Mouse (Mus musculus): ENCODE measurements around the gene Gpr174. TPM values are rescaled to one million over a fixed set of nuclear protein-coding genes. Genes with fewer than 3 reads are reported as not detected.

Gpr174 gene
- polyA plus RNA-seq (2014; fragmentation: Nextera tagmentation; extraction: Ambion mirVana) = 0.04 TPM in 1 of 2 replicates, not detected in the other

- H3K27me3 ChIP-seq (ENCODE audit: control insufficient read depth, insufficient read depth, low read length) = no peaks in the 10 kb centered on the region
- no peaks in the 10 kb centered on the region for H3K4me1 ChIP-seq (ENCODE audit: control insufficient read depth in 2 of 2, insufficient read depth in 2 of 2, low read length in 2 of 2)
- no peak for ATAC-seq (ENCODE audit: insufficient number of reproducible peaks, insufficient read depth, low FRiP score, low read depth)
- 50% methylated on average over 2 of the region's 2 CpGs for WGBS
- H3K4me3 ChIP-seq (ENCODE audit: control insufficient read depth in 1 of 2, insufficient read depth in 1 of 2, low read depth in 1 of 2, low read length in 2 of 2) = no peak within 1 kb of the TSS
- no peaks in the 10 kb centered on the region for H3K9me3 ChIP-seq (ENCODE audit: control insufficient read depth, low read length)
- H3K27ac ChIP-seq (replicated peaks in 1 of 2; ENCODE audit: control insufficient read depth in 1 of 2, insufficient read depth in 1 of 2, low read depth in 2 of 2, low read length in 2 of 2) = no peak within 1 kb of the TSS
- no peak within 1 kb of the TSS for H3K9ac ChIP-seq (ENCODE audit: low read length)
- H3K4me2 ChIP-seq (ENCODE audit: low read length) = no peak within 1 kb of the TSS
- H3K36me3 ChIP-seq (ENCODE audit: control insufficient read depth, insufficient read depth, low read length) = no peaks in the 10 kb centered on the region
Measured at GRCm38 (mm10) chrX:107255486-107256227, at the start of gene Gpr174. Gene Gpr174 (plus strand): TSS chrX:107255878.

GRCm38 (mm10) chrX:107217577-107218090 lies 38.0 kb upstream of the Gpr174 start:
- Histone ChIP-seq H3K27ac (replicated peaks in 1 of 2; ENCODE audit: control insufficient read depth in 1 of 2, insufficient read depth in 1 of 2, low read depth in 2 of 2, low read length in 2 of 2) (no peak overlapping the region), H3K4me3 (ENCODE audit: control insufficient read depth in 1 of 2, insufficient read depth in 1 of 2, low read depth in 1 of 2, low read length in 2 of 2) (no peak overlapping the region), H3K4me1 (ENCODE audit: control insufficient read depth in 2 of 2, insufficient read depth in 2 of 2, low read length in 2 of 2) (no peaks in the 10 kb centered on the region), H3K9me3 (ENCODE audit: control insufficient read depth, low read length) (no peaks in the 10 kb centered on the region), H3K36me3 (ENCODE audit: control insufficient read depth, insufficient read depth, low read length) (no peaks in the 10 kb centered on the region), H3K4me2 (ENCODE audit: low read length) (no peak overlapping the region), H3K27me3 (ENCODE audit: control insufficient read depth, insufficient read depth, low read length) (no peaks in the 10 kb centered on the region), H3K9ac (ENCODE audit: low read length) (no peak overlapping the region)
- WGBS = 83% methylated on average over 2 of the region's 2 CpGs
- no peak for ATAC-seq (ENCODE audit: insufficient number of reproducible peaks, insufficient read depth, low FRiP score, low read depth)

GRCm38 (mm10) chrX:107224846-107225245 lies 30.8 kb upstream of the Gpr174 start:
- Histone ChIP-seq H3K9me3 (ENCODE audit: control insufficient read depth, low read length) (no peaks in the 10 kb centered on the region), H3K27me3 (ENCODE audit: control insufficient read depth, insufficient read depth, low read length) (no peaks in the 10 kb centered on the region), H3K27ac (replicated peaks in 1 of 2; ENCODE audit: control insufficient read depth in 1 of 2, insufficient read depth in 1 of 2, low read depth in 2 of 2, low read length in 2 of 2) (no peak overlapping the region), H3K9ac (ENCODE audit: low read length) (no peak overlapping the region), H3K4me2 (ENCODE audit: low read length) (no peak overlapping the region), H3K4me1 (ENCODE audit: control insufficient read depth in 2 of 2, insufficient read depth in 2 of 2, low read length in 2 of 2) (no peaks in the 10 kb centered on the region), H3K4me3 (ENCODE audit: control insufficient read depth in 1 of 2, insufficient read depth in 1 of 2, low read depth in 1 of 2, low read length in 2 of 2) (no peak overlapping the region), H3K36me3 (ENCODE audit: control insufficient read depth, insufficient read depth, low read length) (no peaks in the 10 kb centered on the region)
- WGBS = 33% methylated on average over 1 of the region's 1 CpGs
- no peak for ATAC-seq (ENCODE audit: insufficient number of reproducible peaks, insufficient read depth, low FRiP score, low read depth)

GRCm38 (mm10) chrX:107231214-107231613 lies 24.5 kb upstream of the Gpr174 start:
- H3K27ac ChIP-seq (replicated peaks in 1 of 2; ENCODE audit: control insufficient read depth in 1 of 2, insufficient read depth in 1 of 2, low read depth in 2 of 2, low read length in 2 of 2) = no peak overlapping the region
- no peaks in the 10 kb centered on the region for H3K27me3 ChIP-seq (ENCODE audit: control insufficient read depth, insufficient read depth, low read length)
- H3K4me1 ChIP-seq (ENCODE audit: control insufficient read depth in 2 of 2, insufficient read depth in 2 of 2, low read length in 2 of 2) = no peaks in the 10 kb centered on the region
- no peak overlapping the region for H3K4me3 ChIP-seq (ENCODE audit: control insufficient read depth in 1 of 2, insufficient read depth in 1 of 2, low read depth in 1 of 2, low read length in 2 of 2)
- 50% methylated on average over 1 of the region's 1 CpGs for WGBS
- no peak overlapping the region for H3K4me2 ChIP-seq (ENCODE audit: low read length)
- no peaks in the 10 kb centered on the region for H3K9me3 ChIP-seq (ENCODE audit: control insufficient read depth, low read length)
- no peaks in the 10 kb centered on the region for H3K36me3 ChIP-seq (ENCODE audit: control insufficient read depth, insufficient read depth, low read length)
- ATAC-seq (ENCODE audit: insufficient number of reproducible peaks, insufficient read depth, low FRiP score, low read depth) = no peak
- no peak overlapping the region for H3K9ac ChIP-seq (ENCODE audit: low read length)

- H3K36me3 ChIP-seq (ENCODE audit: control insufficient read depth, insufficient read depth, low read length) = no peaks in the 10 kb centered on the region
- ATAC-seq (ENCODE audit: insufficient number of reproducible peaks, insufficient read depth, low FRiP score, low read depth) = no peak
- no peak overlapping the region for H3K9ac ChIP-seq (ENCODE audit: low read length)
- no peaks in the 10 kb centered on the region for H3K27me3 ChIP-seq (ENCODE audit: control insufficient read depth, insufficient read depth, low read length)
- H3K27ac ChIP-seq (replicated peaks in 1 of 2; ENCODE audit: control insufficient read depth in 1 of 2, insufficient read depth in 1 of 2, low read depth in 2 of 2, low read length in 2 of 2) = no peak overlapping the region
- no peaks in the 10 kb centered on the region for H3K9me3 ChIP-seq (ENCODE audit: control insufficient read depth, low read length)
- H3K4me2 ChIP-seq (ENCODE audit: low read length) = no peak overlapping the region
- no peak overlapping the region for H3K4me3 ChIP-seq (ENCODE audit: control insufficient read depth in 1 of 2, insufficient read depth in 1 of 2, low read depth in 1 of 2, low read length in 2 of 2)
- H3K4me1 ChIP-seq (ENCODE audit: control insufficient read depth in 2 of 2, insufficient read depth in 2 of 2, low read length in 2 of 2) = no peaks in the 10 kb centered on the region
Measured at GRCm38 (mm10) chrX:107234655-107235054, 21.0 kb upstream of the Gpr174 start.

DNA sequence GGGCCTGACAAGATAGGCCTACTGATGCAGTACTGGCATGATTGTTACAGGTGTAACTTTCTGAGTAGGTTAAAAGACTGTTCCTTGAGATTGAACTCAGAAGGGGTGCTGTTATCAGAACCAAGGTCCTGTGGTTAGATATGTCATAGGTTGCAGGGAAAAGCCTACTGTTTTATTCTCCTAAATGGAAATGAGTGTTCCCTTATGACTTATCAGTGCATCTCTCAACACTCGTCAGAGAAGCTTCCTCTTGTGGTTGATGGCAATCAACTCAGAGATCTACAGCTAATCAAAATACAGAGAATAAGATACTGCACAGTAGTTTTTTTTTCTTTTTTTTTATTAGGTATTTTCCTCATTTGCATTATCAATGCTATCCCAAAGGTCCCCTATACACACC lies 19.2 kb upstream of the Gpr174 start:
- ATAC-seq (ENCODE audit: insufficient number of reproducible peaks, insufficient read depth, low FRiP score, low read depth) = no peak

DNA sequence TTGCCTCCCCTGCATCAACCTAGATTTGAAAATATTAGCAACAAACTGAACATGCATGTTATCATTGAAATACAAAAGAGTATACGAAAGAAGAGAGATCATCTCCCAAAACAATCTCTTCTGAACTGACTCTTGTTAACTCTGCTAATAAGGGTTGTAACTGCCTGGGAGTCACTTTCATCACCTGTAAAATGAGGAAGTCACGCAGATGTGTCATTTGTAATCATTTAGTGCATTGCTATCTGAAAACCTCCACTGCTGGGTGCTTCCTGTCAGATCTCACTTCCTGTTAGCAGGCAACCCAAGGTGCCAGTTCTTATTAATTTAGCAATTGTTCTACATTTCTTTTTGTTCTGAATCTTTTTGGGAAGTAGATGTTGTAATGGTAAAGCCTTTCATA lies 5.3 kb upstream of the Gpr174 start:
- 59% methylated on average over 2 of the region's 2 CpGs for WGBS
- H3K4me2 ChIP-seq (ENCODE audit: low read length) = no peak overlapping the region
- ATAC-seq (ENCODE audit: insufficient number of reproducible peaks, insufficient read depth, low FRiP score, low read depth) = no peak
- no peaks in the 10 kb centered on the region for H3K27me3 ChIP-seq (ENCODE audit: control insufficient read depth, insufficient read depth, low read length)
- no peak overlapping the region for H3K9ac ChIP-seq (ENCODE audit: low read length)
- H3K9me3 ChIP-seq (ENCODE audit: control insufficient read depth, low read length) = no peaks in the 10 kb centered on the region
- H3K4me3 ChIP-seq (ENCODE audit: control insufficient read depth in 1 of 2, insufficient read depth in 1 of 2, low read depth in 1 of 2, low read length in 2 of 2) = no peak overlapping the region
- H3K36me3 ChIP-seq (ENCODE audit: control insufficient read depth, insufficient read depth, low read length) = no peaks in the 10 kb centered on the region
- H3K27ac ChIP-seq (replicated peaks in 1 of 2; ENCODE audit: control insufficient read depth in 1 of 2, insufficient read depth in 1 of 2, low read depth in 2 of 2, low read length in 2 of 2) = no peak overlapping the region
- H3K4me1 ChIP-seq (ENCODE audit: control insufficient read depth in 2 of 2, insufficient read depth in 2 of 2, low read length in 2 of 2) = no peaks in the 10 kb centered on the region

More for the DNA sequence above, 19.2 kb upstream of the Gpr174 start:
- no peaks in the 10 kb centered on the region for H3K36me3 ChIP-seq (ENCODE audit: control insufficient read depth, insufficient read depth, low read length)
- no peak overlapping the region for H3K4me3 ChIP-seq (ENCODE audit: control insufficient read depth in 1 of 2, insufficient read depth in 1 of 2, low read depth in 1 of 2, low read length in 2 of 2)
- H3K27me3 ChIP-seq (ENCODE audit: control insufficient read depth, insufficient read depth, low read length) = no peaks in the 10 kb centered on the region
- H3K4me2 ChIP-seq (ENCODE audit: low read length) = no peak overlapping the region
- no peak overlapping the region for H3K9ac ChIP-seq (ENCODE audit: low read length)
- WGBS = 60% methylated on average over 1 of the region's 1 CpGs
- H3K4me1 ChIP-seq (ENCODE audit: control insufficient read depth in 2 of 2, insufficient read depth in 2 of 2, low read length in 2 of 2) = no peaks in the 10 kb centered on the region
- no peak overlapping the region for H3K27ac ChIP-seq (replicated peaks in 1 of 2; ENCODE audit: control insufficient read depth in 1 of 2, insufficient read depth in 1 of 2, low read depth in 2 of 2, low read length in 2 of 2)
- no peaks in the 10 kb centered on the region for H3K9me3 ChIP-seq (ENCODE audit: control insufficient read depth, low read length)

DNA sequence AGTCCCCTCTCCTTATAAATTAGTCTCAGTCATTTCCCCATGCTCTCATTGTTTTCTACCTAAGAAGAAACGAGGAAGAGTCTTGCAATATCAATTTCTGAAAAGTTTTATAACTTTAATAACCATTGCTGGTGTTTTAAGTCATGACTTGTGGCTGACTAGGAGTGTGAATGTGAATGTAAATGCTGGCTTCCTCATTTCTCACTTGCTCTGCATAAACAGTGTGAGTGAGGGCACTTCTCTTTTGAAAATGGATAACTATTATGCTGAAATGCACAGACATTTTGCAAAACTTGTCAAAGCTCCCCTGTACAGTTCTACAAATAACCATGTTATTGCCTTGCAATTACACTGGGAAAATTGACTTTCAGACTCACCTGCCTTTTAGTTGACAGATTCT lies 8.9 kb downstream of the Gpr174 start:
- 16% methylated on average over 1 of the region's 1 CpGs for WGBS
- H3K27ac ChIP-seq (replicated peaks in 1 of 2; ENCODE audit: control insufficient read depth in 1 of 2, insufficient read depth in 1 of 2, low read depth in 2 of 2, low read length in 2 of 2) = no peak overlapping the region
- no peaks in the 10 kb centered on the region for H3K9me3 ChIP-seq (ENCODE audit: control insufficient read depth, low read length)
- no peaks in the 10 kb centered on the region for H3K36me3 ChIP-seq (ENCODE audit: control insufficient read depth, insufficient read depth, low read length)
- no peaks in the 10 kb centered on the region for H3K27me3 ChIP-seq (ENCODE audit: control insufficient read depth, insufficient read depth, low read length)
- H3K4me1 ChIP-seq (ENCODE audit: control insufficient read depth in 2 of 2, insufficient read depth in 2 of 2, low read length in 2 of 2) = no peaks in the 10 kb centered on the region
- no peak overlapping the region for H3K9ac ChIP-seq (ENCODE audit: low read length)
- H3K4me3 ChIP-seq (ENCODE audit: control insufficient read depth in 1 of 2, insufficient read depth in 1 of 2, low read depth in 1 of 2, low read length in 2 of 2) = no peak overlapping the region
- ATAC-seq (ENCODE audit: insufficient number of reproducible peaks, insufficient read depth, low FRiP score, low read depth) = no peak
- H3K4me2 ChIP-seq (ENCODE audit: low read length) = no peak overlapping the region

Measured in heart, embryonic 14.5 days (tissue).